Mouse (Mus musculus): ENCODE measurements around the gene Mmp15. TPM values are rescaled to one million over a fixed set of nuclear protein-coding genes. Genes with fewer than 3 reads are reported as not detected.

The Mmp15 gene
- 9.9 and 11.9 TPM in 2 replicates for polyA plus RNA-seq (2015; fragmentation: Nextera tagmentation; extraction: Ambion mirVana)

GRCm38 (mm10) chr8:95352151-95352870 is at the start of gene Mmp15:
Mmp15 (plus strand) TSS chr8:95352268.
- Histone ChIP-seq H3K27me3 (replicated peaks; ENCODE audit: control insufficient read depth, insufficient read depth, low read length) (no peaks in the 10 kb centered on the region), H3K9ac (ENCODE audit: low read depth, low read length) (peak within 1 kb of the TSS; percentile 65), H3K4me2 (replicated peaks; ENCODE audit: low read depth) (peak within 1 kb of the TSS; percentile 94), H3K4me3 (ENCODE audit: low read depth, low read length) (peak within 1 kb of the TSS; percentile 68), H3K4me1 (replicated peaks; ENCODE audit: control insufficient read depth, insufficient read depth, low read length) (no peaks in the 10 kb centered on the region; the same call in 1 of the 2 replicates), H3K36me3 (ENCODE audit: control insufficient read depth, insufficient read depth) (no peaks in the 10 kb centered on the region; the same call in 1 of the 2 replicates), H3K27ac (ENCODE audit: low read depth, low read length) (peak within 1 kb of the TSS; percentile 66), H3K9me3 (ENCODE audit: control insufficient read depth) (no peaks in the 10 kb centered on the region)
- peak; percentile 69 for ATAC-seq
- under 1% methylated on average over 78 of the region's 80 CpGs for WGBS
- peak; percentile 31 for TF ChIP-seq CTCF (IDR thresholded peaks at IDR 0.05; ENCODE audit: low read depth)

GRCm38 (mm10) chr8:95302410-95302809 is 49.7 kb upstream of the Mmp15 start:
- TF ChIP-seq CTCF (IDR thresholded peaks at IDR 0.05; ENCODE audit: low read depth), result peak; percentile 80
- Histone ChIP-seq H3K4me3 (ENCODE audit: low read depth, low read length) (no peak overlapping the region), H3K4me1 (replicated peaks; ENCODE audit: control insufficient read depth, insufficient read depth, low read length) (no peaks in the 10 kb centered on the region), H3K4me2 (replicated peaks; ENCODE audit: low read depth) (no peak overlapping the region), H3K36me3 (ENCODE audit: control insufficient read depth, insufficient read depth) (no peaks in the 10 kb centered on the region), H3K27me3 (replicated peaks; ENCODE audit: control insufficient read depth, insufficient read depth, low read length) (no peaks in the 10 kb centered on the region), H3K9ac (ENCODE audit: low read depth, low read length) (no peak overlapping the region), H3K27ac (ENCODE audit: low read depth, low read length) (no peak overlapping the region), H3K9me3 (ENCODE audit: control insufficient read depth) (no peaks in the 10 kb centered on the region)
- 24% methylated on average over 5 of the region's 5 CpGs for WGBS
- ATAC-seq, result no peak

- Histone ChIP-seq H3K9me3 (ENCODE audit: control insufficient read depth) (no peaks in the 10 kb centered on the region), H3K9ac (ENCODE audit: low read depth, low read length) (no peak overlapping the region), H3K4me3 (ENCODE audit: low read depth, low read length) (no peak overlapping the region), H3K4me1 (replicated peaks; ENCODE audit: control insufficient read depth, insufficient read depth, low read length) (no peaks in the 10 kb centered on the region), H3K27ac (ENCODE audit: low read depth, low read length) (no peak overlapping the region), H3K4me2 (replicated peaks; ENCODE audit: low read depth) (no peak overlapping the region), H3K36me3 (ENCODE audit: control insufficient read depth, insufficient read depth) (no peaks in the 10 kb centered on the region), H3K27me3 (replicated peaks; ENCODE audit: control insufficient read depth, insufficient read depth, low read length) (no peaks in the 10 kb centered on the region)
- ATAC-seq, result no peak
- WGBS, result 57% methylated on average over 4 of the region's 4 CpGs
- TF ChIP-seq CTCF (IDR thresholded peaks at IDR 0.05; ENCODE audit: low read depth), result no peak
Measured at GRCm38 (mm10) chr8:95305526-95305925, 46.5 kb upstream of the Mmp15 start.

- H3K27me3 ChIP-seq (replicated peaks; ENCODE audit: control insufficient read depth, insufficient read depth, low read length), result no peaks in the 10 kb centered on the region
- 49% methylated on average over 6 of the region's 6 CpGs for WGBS
- no peak within 1 kb of the TSS for H3K4me3 ChIP-seq (ENCODE audit: low read depth, low read length)
- TF ChIP-seq CTCF (IDR thresholded peaks at IDR 0.05; ENCODE audit: low read depth), result no peak
- no peak within 1 kb of the TSS for H3K4me2 ChIP-seq (replicated peaks; ENCODE audit: low read depth)
- no peaks in the 10 kb centered on the region for H3K4me1 ChIP-seq (replicated peaks; ENCODE audit: control insufficient read depth, insufficient read depth, low read length)
- no peaks in the 10 kb centered on the region for H3K36me3 ChIP-seq (ENCODE audit: control insufficient read depth, insufficient read depth)
- no peaks in the 10 kb centered on the region for H3K9me3 ChIP-seq (ENCODE audit: control insufficient read depth)
- H3K9ac ChIP-seq (ENCODE audit: low read depth, low read length), result no peak within 1 kb of the TSS
- no peak for ATAC-seq
- H3K27ac ChIP-seq (ENCODE audit: low read depth, low read length), result no peak within 1 kb of the TSS
Measured at GRCm38 (mm10) chr8:95306431-95306830, 45.6 kb upstream of the Mmp15 start, which contains the start of gene Cngb1. Cngb1 (minus strand) TSS chr8:95306585.

- ATAC-seq, result no peak
Measured at GRCm38 (mm10) chr8:95310342-95310970, 41.6 kb upstream of the Mmp15 start, which contains the start of gene Tepp. Tepp (plus strand) TSS chr8:95310566.

GRCm38 (mm10) chr8:95312836-95313235 is 39.2 kb upstream of the Mmp15 start:
- peak; percentile 66 for TF ChIP-seq CTCF (IDR thresholded peaks at IDR 0.05; ENCODE audit: low read depth)
- ATAC-seq, result no peak
- no peak overlapping the region for H3K9ac ChIP-seq (ENCODE audit: low read depth, low read length)
- 60% methylated on average over 18 of the region's 18 CpGs for WGBS
- H3K4me2 ChIP-seq (replicated peaks; ENCODE audit: low read depth), result no peak overlapping the region
- H3K4me1 ChIP-seq (replicated peaks; ENCODE audit: control insufficient read depth, insufficient read depth, low read length), result no peaks in the 10 kb centered on the region
- no peaks in the 10 kb centered on the region for H3K27me3 ChIP-seq (replicated peaks; ENCODE audit: control insufficient read depth, insufficient read depth, low read length)
- no peaks in the 10 kb centered on the region for H3K9me3 ChIP-seq (ENCODE audit: control insufficient read depth)
- no peaks in the 10 kb centered on the region for H3K36me3 ChIP-seq (ENCODE audit: control insufficient read depth, insufficient read depth)
- no peak overlapping the region for H3K27ac ChIP-seq (ENCODE audit: low read depth, low read length)
- no peak overlapping the region for H3K4me3 ChIP-seq (ENCODE audit: low read depth, low read length)

More at GRCm38 (mm10) chr8:95310342-95310970, 41.6 kb upstream of the Mmp15 start, which contains the start of gene Tepp:
- Histone ChIP-seq H3K4me1 (replicated peaks; ENCODE audit: control insufficient read depth, insufficient read depth, low read length) (no peaks in the 10 kb centered on the region), H3K9me3 (ENCODE audit: control insufficient read depth) (no peaks in the 10 kb centered on the region), H3K4me3 (ENCODE audit: low read depth, low read length) (no peak within 1 kb of the TSS), H3K27ac (ENCODE audit: low read depth, low read length) (no peak within 1 kb of the TSS), H3K36me3 (ENCODE audit: control insufficient read depth, insufficient read depth) (no peaks in the 10 kb centered on the region), H3K4me2 (replicated peaks; ENCODE audit: low read depth) (no peak within 1 kb of the TSS), H3K27me3 (replicated peaks; ENCODE audit: control insufficient read depth, insufficient read depth, low read length) (no peaks in the 10 kb centered on the region), H3K9ac (ENCODE audit: low read depth, low read length) (no peak within 1 kb of the TSS)
- no peak for TF ChIP-seq CTCF (IDR thresholded peaks at IDR 0.05; ENCODE audit: low read depth)
- WGBS, result 46% methylated on average over 6 of the region's 6 CpGs

All from intestine, postnatal 0 days (tissue).